Mouse (Mus musculus) ovary, postnatal 36 days (tissue): ENCODE data around the gene Larp4.

Experiments used
- DNase-seq: peaks from one replicate; pipeline ENCODE4 v3.0.0; 2022; ENCODE audit warnings: low spot score, mixed read lengths

Gene Larp4

DNA sequence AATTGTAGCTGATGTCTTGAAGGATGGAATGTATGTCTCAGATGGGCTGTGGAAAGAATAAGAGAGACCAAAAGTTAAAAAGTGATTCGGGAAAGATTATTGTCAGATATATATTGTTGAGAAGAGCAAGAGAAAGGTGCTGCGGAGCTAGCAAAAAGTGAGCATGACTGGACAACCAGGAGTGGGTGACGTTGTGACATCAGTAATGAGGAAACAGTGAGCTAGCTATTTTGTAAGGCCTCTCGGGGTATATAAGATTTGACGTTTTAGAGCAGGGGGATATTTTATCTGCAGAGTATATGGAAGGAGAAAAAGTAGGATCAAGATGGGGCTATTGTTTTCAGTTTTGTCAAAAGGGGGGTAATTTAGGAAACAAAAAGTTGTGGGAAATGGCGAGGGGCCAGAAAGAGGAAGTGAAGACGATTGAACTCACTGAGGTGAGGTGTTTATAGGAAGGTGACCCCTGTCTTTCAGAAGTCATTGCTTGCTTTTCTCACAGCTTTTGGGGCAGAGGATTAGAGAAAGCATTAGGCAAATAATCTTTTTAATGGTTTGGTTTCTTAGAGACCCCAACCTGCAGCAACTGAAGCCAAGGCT, 34.9 kb downstream of the Larp4 start:
- DNase-seq, result no peak

GRCm38 (mm10) chr15:100006180-100006579, 36.3 kb downstream of the Larp4 start:
- DNase-seq, result no peak

GRCm38 (mm10) chr15:100018280-100018899, 48.5 kb downstream of the Larp4 start:
- no peak for DNase-seq

DNA sequence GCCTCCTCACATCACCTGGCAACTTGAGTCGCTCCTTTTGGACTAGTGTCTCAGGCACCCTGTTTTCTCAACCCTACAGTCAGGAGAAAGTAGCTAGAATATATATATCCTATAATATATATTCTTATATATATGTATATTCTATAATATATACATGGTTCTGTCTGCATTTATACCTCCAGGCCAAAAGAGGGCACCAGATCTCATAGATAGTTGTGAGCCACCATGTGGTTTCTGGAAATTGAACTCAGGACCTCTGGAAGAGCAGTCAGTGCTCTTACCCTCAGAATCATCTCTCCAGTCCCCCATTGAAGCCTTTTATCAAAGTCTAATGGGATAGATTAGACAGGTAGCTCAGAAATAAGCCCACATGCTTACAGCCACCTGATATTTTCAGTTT, 51.3 kb downstream of the Larp4 start:
- DNase-seq, result no peak

DNA sequence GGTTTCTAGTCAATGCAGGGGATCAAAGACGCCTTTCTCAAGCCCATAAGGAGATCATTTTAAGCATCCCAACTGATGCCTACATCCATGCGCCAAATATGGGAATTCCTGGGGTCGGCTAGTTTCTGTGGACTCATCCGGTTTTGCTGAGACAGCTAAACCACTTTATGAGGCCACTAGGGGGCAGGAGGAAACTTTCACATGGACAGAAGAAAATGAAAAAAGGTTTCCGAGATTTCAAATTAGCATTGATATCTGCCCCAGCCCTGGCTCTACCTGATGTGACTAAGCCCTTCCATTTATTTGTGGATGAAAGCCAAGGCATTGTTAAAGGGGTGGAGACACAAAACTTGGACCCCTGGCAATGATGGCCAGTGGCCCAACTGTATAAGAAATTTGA, 53.1 kb downstream of the Larp4 start:
- no peak for DNase-seq

DNA sequence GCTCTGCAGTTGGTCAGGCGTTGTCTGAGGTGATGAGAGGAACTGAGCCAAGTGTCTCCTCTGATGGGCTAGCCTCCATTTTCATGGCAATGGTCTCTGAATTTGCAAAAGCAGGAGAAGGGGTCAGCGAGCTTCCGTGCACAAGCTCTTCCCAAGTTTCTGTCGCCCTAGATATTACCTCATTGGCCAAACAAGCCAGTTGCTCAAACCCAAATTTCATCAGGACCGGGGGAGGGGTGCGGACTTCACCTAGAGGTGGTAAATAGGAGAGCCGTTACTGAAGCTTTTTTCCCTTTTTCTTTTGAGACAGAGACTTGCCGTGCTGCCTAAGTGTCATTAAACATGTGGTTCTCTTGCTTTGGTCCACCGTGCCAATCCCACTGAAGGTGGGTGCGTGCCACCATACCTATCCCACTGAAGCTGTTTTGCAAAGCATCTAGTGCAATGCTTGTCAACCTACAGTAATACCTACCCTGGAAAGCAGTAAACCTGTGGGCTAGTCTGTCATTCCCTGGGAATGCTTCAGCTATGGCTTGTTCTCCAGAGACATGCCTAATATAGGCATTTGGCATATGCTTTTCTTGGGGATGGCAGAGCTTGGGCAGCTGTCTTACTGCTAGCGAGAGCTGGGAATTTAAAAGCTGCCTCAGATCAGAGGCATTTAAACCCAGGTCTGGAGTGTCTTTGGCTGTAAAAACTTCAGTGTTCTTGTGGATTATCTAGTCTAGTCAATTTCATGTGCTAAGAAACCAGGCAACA, 55.4 kb downstream of the Larp4 start:
- DNase-seq, result no peak

DNA sequence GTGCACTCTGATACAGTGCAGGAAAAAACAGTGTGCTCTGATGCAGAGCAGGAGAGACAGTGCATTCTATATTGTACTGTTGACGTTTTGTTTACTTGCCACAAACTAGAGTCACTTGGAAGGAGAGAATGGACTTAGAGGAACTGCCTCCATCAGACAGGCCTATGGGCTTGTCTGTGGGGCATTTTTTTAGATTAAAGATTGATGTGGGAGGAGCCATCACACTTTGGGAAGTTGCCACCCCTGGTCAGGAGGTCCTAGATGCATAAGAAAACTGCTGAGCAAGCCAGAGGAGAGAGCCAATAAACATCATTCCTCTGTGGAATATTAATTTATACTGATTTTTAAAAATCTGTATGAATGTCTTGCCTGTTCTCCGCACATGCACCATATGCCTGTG, 58.3 kb downstream of the Larp4 start:
- no peak for DNase-seq

DNA sequence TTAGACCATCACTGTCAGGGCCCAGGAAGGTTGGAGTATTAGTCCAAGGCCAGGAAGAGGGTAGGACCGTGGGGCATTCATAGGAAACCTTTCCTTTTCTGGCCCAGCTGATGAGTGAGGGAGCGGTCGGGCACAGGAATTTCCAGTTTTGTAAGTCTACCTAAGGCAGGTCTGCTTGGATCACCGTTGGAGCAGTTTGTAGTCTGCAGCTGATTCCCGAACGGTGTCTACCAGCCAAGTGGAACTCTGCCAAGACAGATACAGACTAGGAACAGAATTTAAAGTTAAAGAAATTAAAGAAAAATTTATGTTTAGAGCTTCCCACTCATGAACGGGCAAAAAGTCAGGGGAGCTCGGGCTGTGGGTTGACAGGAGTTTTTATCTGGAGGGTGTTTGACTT, 59.6 kb downstream of the Larp4 start:
- DNase-seq, result no peak

DNA sequence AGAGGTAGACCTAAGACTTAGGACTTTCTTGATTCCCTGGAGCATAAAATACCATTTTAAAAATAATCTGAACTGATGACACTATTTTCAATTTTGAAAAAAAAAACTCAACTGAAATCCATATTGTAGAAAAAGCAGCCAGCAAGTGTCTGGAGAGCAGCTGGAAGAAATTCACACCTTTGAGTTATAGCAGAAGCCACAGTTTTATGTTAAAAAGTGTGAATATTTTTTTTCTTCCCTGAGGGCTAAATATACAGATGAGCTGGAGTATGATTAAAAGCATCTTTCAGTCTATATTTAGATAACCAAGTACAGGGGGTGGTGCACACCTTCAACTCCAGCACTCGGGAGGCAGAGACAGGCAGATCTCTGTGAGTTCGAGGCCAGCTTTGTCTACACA, 60.0 kb downstream of the Larp4 start:
- DNase-seq, result no peak

DNA sequence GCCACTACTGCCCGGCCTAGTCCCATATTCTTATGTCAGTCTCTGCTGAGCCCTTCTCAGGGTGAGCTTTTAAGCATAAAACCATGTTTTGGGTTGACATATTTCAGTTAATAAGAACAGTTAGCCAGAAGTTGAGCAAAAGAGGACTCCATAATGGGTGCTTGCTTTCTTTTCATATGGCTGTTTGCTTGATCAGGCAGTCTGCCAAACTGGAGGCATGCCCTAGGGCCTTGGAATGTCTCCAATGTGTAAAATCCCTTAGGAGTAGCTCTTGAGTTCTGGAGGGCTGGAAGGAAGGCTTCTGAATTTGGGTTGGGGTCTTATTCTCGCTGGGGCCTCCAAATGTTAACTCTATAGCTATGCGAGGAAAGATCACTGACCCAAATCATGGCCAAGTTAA, 62.7 kb downstream of the Larp4 start:
- no peak for DNase-seq

- DNase-seq, result peak; percentile 97
These were observed 68.7 kb downstream of the Larp4 start, which contains the start of gene Dip2b for GRCm38 (mm10) chr15:100038470-100038971. Dip2b (plus strand) TSS chr15:100038664.

DNA sequence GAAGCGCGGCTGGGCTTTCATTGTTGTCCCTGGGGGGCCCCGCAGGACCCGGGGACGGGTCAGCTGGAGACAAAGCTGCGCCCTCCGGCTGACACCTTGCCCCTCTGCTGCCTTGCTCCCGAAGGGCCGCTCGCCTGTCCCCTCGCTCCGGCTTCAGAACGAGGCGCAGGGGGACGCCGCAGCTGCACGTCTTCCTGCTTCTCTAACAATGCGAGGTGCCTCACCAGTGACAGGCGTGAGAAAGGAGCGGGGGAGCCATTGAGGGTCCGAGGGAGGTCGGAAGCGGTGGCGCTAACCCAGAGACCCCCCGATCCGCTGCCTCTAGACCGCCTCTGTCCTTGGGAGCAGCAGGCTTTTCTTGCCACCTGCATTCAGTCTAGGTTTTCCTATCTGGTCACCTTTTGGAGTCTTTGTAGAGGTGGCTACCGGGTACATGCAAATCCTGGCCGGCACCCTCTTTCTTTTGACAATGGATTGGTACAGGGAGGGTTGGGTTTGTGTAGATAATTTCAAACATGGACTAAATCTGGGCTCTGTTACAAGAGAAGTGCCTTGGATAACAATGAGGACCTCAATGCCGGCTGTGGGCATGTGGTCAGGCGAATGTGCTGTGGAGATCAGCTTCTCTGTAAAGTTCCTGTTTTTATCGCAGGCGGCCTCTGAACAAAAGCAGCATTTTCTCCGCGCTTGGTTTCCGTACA, 69.3 kb downstream of the Larp4 start:
- peak; percentile 32 for DNase-seq

- DNase-seq, result no peak
These were observed 70.8 kb downstream of the Larp4 start for GRCm38 (mm10) chr15:100040541-100041266.

DNA sequence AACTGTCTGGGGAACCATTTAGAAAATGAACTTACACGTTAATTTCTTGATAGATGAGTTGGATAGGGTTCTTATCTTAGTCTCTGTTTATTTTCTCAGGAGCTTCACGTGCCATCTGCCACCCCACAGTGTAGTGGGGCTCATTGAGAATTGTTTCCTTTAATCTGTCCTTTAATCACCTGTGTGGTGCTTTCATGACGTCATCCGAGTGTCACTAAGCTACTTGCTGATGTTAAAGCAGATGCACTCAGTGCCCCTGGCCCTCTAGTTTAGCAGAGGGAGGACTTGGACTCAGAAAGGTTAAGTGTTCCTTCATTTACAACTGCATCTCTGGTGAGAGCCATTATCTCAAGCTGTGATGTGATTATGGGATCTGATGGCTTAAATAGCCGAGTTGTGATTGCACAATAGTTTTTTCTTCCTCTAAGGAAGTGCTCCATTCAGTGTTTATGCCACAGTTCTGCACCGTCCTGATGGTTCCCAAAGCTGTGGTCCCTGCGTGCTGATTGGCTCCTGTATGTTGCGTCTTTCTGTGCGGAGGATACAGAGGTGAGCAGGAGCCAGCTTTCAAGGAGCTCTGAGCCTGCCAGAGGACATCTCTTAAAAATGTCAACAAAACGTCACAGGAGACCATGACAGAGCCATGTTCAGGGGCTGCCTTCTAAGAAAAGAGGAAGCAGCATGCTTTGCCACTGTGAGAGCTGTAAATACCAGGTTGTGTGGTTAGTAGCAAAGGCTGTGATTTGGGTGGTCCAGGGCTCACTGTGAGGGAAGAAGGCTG, 71.6 kb downstream of the Larp4 start:
- DNase-seq, result no peak

DNA sequence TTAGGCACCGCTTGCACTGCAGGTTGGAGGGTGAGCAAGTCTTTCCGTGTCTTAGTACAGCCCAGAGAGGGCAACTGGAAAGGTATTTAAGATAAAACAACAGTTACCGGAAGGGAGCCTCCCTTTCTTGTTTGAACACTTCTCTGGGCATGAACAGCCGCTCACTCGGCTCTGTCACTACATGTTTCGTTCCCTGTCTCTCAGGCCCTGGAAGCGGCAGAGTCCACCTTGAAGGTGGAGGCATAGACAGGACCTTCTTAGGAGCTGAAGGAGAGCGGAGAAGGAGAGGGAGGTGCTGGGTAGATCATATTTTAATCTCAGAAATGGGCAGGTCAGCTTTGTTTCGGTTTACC, 72.2 kb downstream of the Larp4 start:
- no peak for DNase-seq

DNA sequence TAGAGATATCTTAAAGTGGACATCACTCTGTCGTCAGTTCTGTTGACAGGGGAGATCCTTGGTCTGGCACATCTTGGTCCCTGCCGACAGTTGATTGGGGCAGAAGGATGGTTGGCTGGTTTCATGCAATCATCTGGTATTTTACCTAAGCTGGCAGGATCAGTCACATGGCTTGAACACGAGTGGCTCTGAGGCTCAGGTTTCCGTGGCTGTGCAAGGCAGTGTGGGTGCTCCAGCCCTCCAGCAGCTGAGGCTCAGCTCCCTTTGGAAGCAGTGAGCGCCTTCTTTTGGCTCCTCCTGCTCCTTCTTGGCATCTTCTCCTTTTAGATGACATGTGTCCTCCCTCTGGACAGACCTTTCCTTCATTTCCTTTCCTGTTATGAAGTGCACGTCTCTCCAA, 75.7 kb downstream of the Larp4 start:
- DNase-seq, result no peak

DNA sequence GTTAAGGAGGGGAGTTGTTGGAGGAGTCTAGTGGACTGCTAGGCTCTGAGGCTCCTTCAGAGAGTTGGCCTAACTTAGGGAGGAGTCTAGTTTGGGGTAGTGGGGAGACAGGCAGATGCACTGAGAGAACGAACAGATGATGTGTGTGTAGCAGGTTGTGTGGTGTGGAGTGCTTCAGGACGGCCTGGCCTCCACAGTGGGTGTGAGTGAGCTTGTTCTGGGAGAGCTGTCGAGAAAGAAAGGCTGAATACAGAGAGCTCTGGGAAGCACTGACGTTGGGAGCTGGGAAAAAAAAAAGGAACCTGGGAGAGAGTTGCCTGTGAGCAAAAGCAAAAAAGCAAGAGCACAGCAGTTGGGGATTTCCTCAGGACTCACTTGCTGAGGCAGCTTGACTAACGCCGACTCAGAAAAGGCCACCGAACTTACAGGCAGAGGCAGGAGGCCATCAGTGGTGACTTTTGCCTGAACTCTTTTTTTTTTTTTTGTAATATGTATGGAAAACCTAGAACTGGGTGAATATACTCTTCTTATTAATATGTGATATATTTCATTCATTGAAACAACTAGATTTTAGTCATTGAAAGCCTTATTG, 79.7 kb downstream of the Larp4 start:
- DNase-seq, result no peak

GRCm38 (mm10) chr15:100050940-100051339, 81.1 kb downstream of the Larp4 start:
- no peak for DNase-seq

GRCm38 (mm10) chr15:100052726-100053125, 82.9 kb downstream of the Larp4 start:
- DNase-seq, result no peak

GRCm38 (mm10) chr15:100056397-100056908, 86.6 kb downstream of the Larp4 start:
- DNase-seq, result no peak

GRCm38 (mm10) chr15:100057698-100058097, 87.8 kb downstream of the Larp4 start:
- no peak for DNase-seq
